Mouse (Mus musculus) hindbrain, postnatal 0 days (tissue): ENCODE measurements around the gene Boll. TPM values are rescaled to one million over a fixed set of nuclear protein-coding genes. Genes with fewer than 3 reads are reported as not detected.
A peak's percentile ranks its signal among the peaks of the same experiment; 100 is the strongest.

Experiments
- ATAC-seq: fragments of 200-750 bp; cut with Nextera tagmentation; 2 replicates; pipeline ENCODE4 v1.8.0; 2017; ENCODE audit warnings: mild to moderate bottlenecking, moderate TSS enrichment, moderate library complexity
- DNase-seq: peaks from one replicate; pipeline ENCODE4 v3.0.0-alpha.2; 2015; ENCODE audit warnings: low spot score
- H3K27ac ChIP-seq: fragments of 300-500 bp; sonication (generic); 2 replicates; pipeline ENCODE4 v1.5.1; 2014; ENCODE audit warnings: mild to moderate bottlenecking
- H3K27me3 ChIP-seq: fragments of 300-500 bp; sonication (generic); 2 replicates; pipeline ENCODE4 v1.6.1; 2014; ENCODE audit warnings: low read length, mixed read lengths; ENCODE audit not compliant: insufficient read depth
- H3K36me3 ChIP-seq: fragments of 300-500 bp; sonication (generic); 2 replicates; pipeline ENCODE4 v1.6.1; 2014; ENCODE audit warnings: low read length, mixed read lengths; ENCODE audit not compliant: insufficient read depth
- H3K4me1 ChIP-seq: fragments of 300-500 bp; sonication (generic); 2 replicates; pipeline ENCODE4 v1.6.1; 2014; ENCODE audit warnings: antibody characterized with exemption, low read length, mixed read lengths; ENCODE audit not compliant: insufficient read depth
- H3K4me2 ChIP-seq: fragments of 300-500 bp; sonication (generic); 2 replicates; pipeline ENCODE4 v1.6.1; 2014; ENCODE audit warnings: low read depth, mild to moderate bottlenecking, low read length, moderate library complexity, mixed read lengths
- H3K4me3 ChIP-seq: fragments of 300-500 bp; sonication (generic); 2 replicates; pipeline ENCODE4 v1.5.1; 2014; ENCODE audit warnings: low read length
- H3K9ac ChIP-seq: fragments of 300-500 bp; sonication (generic); replicated peaks from 2 replicates; pipeline ENCODE4 v1.6.1; 2014; ENCODE audit warnings: mild to moderate bottlenecking, low read length, moderate library complexity, mixed read lengths
- H3K9me3 ChIP-seq: fragments of 300-500 bp; sonication (generic); 2 replicates; pipeline ENCODE4 v1.6.1; 2016; ENCODE audit warnings: low read length, mixed read lengths
- CTCF ChIP-seq: IDR thresholded peaks from 2 replicates; pipeline ENCODE4 v1.5.1; 2016; ENCODE audit warnings: antibody characterized with exemption, control low read depth, low read depth
- WGBS: fragments of 180-500 bp; shearing (Covaris S2); extraction: QIAGEN DNeasy Blood & Tissue Kit; methylation state at CpG from one replicate; pipeline ENCODE4 v1.1.7; 2014; 5-methylcytosine and 5-hydroxymethylcytosine counted together
- polyA plus RNA-seq: library from polyadenylated mRNA; unstranded; fragments of >200 nt; fragmentation: Nextera tagmentation; extraction: Ambion mirVana; gene quantifications from 2 replicates; pipeline ENCODE4 v1.2.1, GENCODE M21; 2015
- total RNA-seq: library from RNA; depleted of rRNA; stranded (reverse); fragments of >200 nt; gene quantifications from 2 replicates; pipeline ENCODE4 v1.2.3, GENCODE M21; 2014

The Boll gene
- total and polyA plus RNA-seq, 2 experiments from 2014 or later: 0.49 TPM; not detected in 1

GRCm38 (mm10) chr1:55264385-55264784, 98.9 kb downstream of the Boll start:
- no peak for DNase-seq
- H3K4me3 ChIP-seq: no peak overlapping the region
- no peaks in the 10 kb centered on the region for H3K4me1 ChIP-seq
- H3K27me3 ChIP-seq: no peaks in the 10 kb centered on the region
- 75% methylated on average over 2 of the region's 2 CpGs for WGBS
- no peaks in the 10 kb centered on the region for H3K9me3 ChIP-seq
- no peak overlapping the region for H3K27ac ChIP-seq
- no peak overlapping the region for H3K4me2 ChIP-seq
- no peak overlapping the region for H3K9ac ChIP-seq
- H3K36me3 ChIP-seq: no peaks in the 10 kb centered on the region
- no peak for TF ChIP-seq CTCF
- no peak for ATAC-seq

DNA sequence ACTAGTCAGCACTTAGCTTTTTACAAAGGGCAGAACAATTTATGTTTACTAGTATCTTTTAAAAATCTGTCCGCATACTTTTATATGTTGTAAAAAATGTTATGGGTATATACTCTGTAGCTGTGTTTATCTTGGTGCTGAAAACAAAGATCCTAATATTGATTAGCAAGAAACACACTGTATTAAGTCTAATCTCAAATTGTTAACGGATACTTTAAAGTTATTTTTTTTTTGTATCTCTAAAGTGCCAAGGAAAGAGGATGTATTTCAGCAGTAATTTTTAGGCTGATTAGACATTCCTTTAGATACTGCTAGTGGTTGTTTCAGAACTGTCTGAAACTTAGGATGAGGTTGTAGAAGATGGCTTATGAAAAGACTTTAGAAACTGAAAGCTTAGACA, 116.9 kb downstream of the Boll start:
- 93% methylated on average over 2 of the region's 2 CpGs for WGBS

GRCm38 (mm10) chr1:55239237-55239636, 124.0 kb downstream of the Boll start:
- Histone ChIP-seq H3K9ac (peak overlapping the region; percentile 60; the same call in 1 of the 2 replicates), H3K4me1 (peaks cover 31% of the 10 kb centered on the region), H3K27ac (no peak overlapping the region), H3K4me2 (peak overlapping the region; percentile 93), H3K36me3 (no peaks in the 10 kb centered on the region), H3K27me3 (no peaks in the 10 kb centered on the region), H3K9me3 (no peaks in the 10 kb centered on the region), H3K4me3 (peak overlapping the region; percentile 70)
- ATAC-seq (no peak), DNase-seq (peak; percentile 84)
- peak; percentile 80 for TF ChIP-seq CTCF
- 3% methylated on average over 1 of the region's 1 CpGs for whole genome bisulfite sequencing

More for the DNA sequence above, 116.9 kb downstream of the Boll start:
- Histone ChIP-seq H3K4me2 (no peak overlapping the region), H3K4me3 (no peak overlapping the region), H3K27ac (no peak overlapping the region), H3K27me3 (no peaks in the 10 kb centered on the region), H3K9me3 (no peaks in the 10 kb centered on the region), H3K9ac (no peak overlapping the region), H3K36me3 (no peaks in the 10 kb centered on the region), H3K4me1 (peaks cover 7% of the 10 kb centered on the region; the same call in 1 of the 2 replicates)
- DNase-seq (no peak), ATAC-seq (no peak)
- no peak for TF ChIP-seq CTCF

DNA sequence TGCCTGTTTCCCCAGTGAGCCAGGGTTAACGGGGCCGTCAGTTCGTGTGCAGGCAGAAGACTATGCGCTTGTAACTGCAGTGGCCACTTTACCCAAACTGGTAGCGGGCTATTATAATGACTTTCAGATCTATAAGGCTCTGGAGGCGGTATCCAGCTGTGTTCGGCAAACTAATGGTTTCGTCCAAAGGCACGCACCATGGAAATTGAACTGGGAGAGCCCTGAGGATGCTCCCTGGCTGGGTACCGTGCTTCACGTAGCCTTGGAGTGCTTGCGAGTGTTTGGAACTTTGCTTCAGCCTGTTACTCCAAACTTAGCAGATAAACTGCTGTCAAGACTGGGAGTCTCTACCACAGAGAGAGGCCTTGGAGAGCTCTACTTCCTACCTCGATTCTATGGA, 124.8 kb downstream of the Boll start:
- Histone ChIP-seq H3K4me2 (peak overlapping the region; percentile 93), H3K27me3 (no peaks in the 10 kb centered on the region), H3K27ac (peak overlapping the region; percentile 88; the same call in 1 of the 2 replicates), H3K9ac (peak overlapping the region; percentile 60), H3K4me3 (peak overlapping the region; percentile 70), H3K9me3 (no peaks in the 10 kb centered on the region), H3K4me1 (peaks cover 31% of the 10 kb centered on the region), H3K36me3 (no peaks in the 10 kb centered on the region)
- DNase-seq (peak; percentile 9), ATAC-seq (no peak)
- WGBS: 12% methylated on average over 13 of the region's 13 CpGs
- no peak for TF ChIP-seq CTCF

- H3K4me1 ChIP-seq: peaks cover 31% of the 10 kb centered on the region
- peak overlapping the region; percentile 88 for H3K27ac ChIP-seq
- peak overlapping the region; percentile 93 for H3K4me2 ChIP-seq
- no peak for TF ChIP-seq CTCF
- H3K9ac ChIP-seq: peak overlapping the region; percentile 60
- no peaks in the 10 kb centered on the region for H3K36me3 ChIP-seq
- peak; percentile 33 for DNase-seq
- no peaks in the 10 kb centered on the region for H3K9me3 ChIP-seq
- ATAC-seq: no peak; the same call in 1 of the 2 replicates
- under 1% methylated on average over 23 of the region's 23 CpGs for WGBS
- peak overlapping the region; percentile 70 for H3K4me3 ChIP-seq
- H3K27me3 ChIP-seq: no peaks in the 10 kb centered on the region
These were observed 125.6 kb downstream of the Boll start for GRCm38 (mm10) chr1:55237643-55238161.

DNA sequence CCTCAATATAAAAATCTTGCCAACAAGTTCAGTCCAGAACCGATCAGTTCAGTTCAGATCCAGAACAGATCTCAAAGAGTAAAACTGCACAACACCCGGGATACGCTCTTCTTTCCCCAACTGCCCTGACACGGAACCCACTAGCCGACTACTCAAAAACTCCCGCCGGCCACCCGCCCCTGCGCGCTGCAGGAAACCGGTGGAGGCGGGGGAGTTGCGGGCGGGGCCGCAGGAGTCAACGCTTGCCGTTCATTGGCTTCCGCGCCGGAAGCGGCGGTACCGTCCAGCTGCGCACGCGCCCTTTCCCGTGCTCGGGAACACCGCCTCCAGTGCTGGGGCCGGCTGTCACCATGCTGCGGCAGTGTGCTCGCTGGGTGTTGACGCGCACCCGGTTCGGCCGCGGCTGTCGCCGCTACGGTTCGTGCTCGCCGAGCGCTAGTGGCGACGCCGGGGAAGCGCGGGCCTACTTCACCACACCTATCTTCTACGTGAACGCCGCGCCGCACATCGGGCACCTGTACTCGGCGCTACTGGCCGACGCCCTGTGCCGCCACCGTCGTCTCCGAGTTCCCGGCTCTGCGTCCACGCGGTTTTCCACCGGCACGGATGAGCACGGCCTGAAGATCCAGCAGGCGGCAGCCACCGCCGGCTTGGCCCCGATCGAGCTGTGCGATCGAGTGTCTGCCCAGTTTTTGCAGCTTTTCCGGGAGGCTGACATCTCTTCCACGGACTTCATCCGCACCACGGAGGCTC, 126.2 kb downstream of the Boll start, which contains the start of gene Mars2:
Gene Mars2, plus strand, starts transcription at position 288 of the 753 bp plus-strand sequence.
- Histone ChIP-seq H3K4me3 (peak within 1 kb of the TSS; percentile 70), H3K9ac (peak within 1 kb of the TSS; percentile 60), H3K27me3 (no peaks in the 10 kb centered on the region), H3K27ac (peak within 1 kb of the TSS; percentile 88), H3K36me3 (no peaks in the 10 kb centered on the region), H3K4me1 (peaks cover 31% of the 10 kb centered on the region), H3K9me3 (no peaks in the 10 kb centered on the region), H3K4me2 (peak within 1 kb of the TSS; percentile 93)
- DNase-seq (peak; percentile 99), ATAC-seq (peak; percentile 99)
- under 1% methylated on average over 82 of the region's 82 CpGs for WGBS
- TF ChIP-seq CTCF: peak; percentile 26
